8 mouse cellular contexts compared by ENCODE assay signal in the genomic region with DNA sequence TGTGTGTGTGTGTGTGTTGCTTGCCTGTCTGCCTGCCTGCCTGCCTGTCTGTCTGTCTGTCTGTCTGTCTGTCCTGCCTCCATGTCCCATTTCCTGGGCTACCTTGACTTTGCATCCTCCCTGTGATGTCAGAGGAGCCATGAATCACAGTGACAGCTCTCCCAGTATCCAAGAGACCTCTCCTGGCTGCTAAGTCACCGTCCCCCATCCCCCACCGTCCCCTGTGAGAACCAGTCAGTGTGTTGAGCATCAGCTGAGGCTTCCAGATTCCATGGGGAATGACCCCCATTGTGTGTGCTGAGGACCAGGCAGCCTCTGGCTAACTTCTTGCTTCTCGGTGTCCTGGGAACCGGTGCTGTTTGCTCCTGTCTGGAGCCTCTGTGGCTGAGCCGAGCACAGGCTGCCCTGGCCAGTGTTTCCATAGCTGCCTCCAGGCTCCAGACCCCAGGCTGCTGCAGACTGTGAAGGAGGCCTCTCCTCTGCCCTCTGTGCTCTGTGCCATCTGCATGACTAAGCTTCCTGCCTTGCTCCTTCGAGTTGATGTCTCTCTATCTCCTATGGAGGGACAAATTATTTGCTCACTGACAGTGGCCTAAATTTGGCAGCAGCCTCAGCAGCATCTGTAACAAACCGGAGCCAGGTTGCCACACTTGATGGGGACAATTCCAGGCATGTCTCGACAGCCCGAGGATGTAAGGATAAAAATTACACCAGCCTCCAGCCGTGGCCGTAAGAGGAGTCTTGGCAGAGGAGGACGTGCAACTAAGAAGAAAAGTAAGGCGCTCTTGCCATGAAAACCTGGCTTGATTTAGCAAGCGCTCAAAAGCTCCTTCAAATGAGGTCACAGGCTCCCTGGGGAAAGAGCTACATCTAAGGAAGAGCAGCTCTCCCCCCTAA.
DNase-seq lines count a peak whose midpoint lies in the region; ATAC-seq and TF ChIP-seq lines count a peak whose summit lies in the region.

No protein-coding gene starts in this region.

- no peaks in the 10 kb centered on the region for H3K36me3 ChIP-seq in heart, adult 2 months (ENCODE audit: control insufficient read depth, insufficient read depth, low read length)
- H3K36me3 ChIP-seq in limb, embryonic 10.5 days, result no peaks in the 10 kb centered on the region

- DNase-seq in adrenal gland, postnatal 10 days, result peak; percentile 34
- DNase-seq in adrenal gland, postnatal 14 days, result no peak
- peak; percentile 47 for DNase-seq in 3134 (ENCODE audit: extremely low read depth, insufficient read length, low spot score)
- DNase-seq in heart, adult 2 months, result peak; percentile 51 to 53
- no peak for DNase-seq in limb, embryonic 10.5 days (ENCODE audit: low spot score)
- DNase-seq in spleen, adult 12 weeks (ENCODE audit: low spot score), result no peak
- no peak for DNase-seq in natural killer cell, adult 2 months (ENCODE audit: low spot score in 2 of 2)

- TF ChIP-seq POLR2A in heart, adult 2 months (IDR thresholded peaks at IDR 0.05; ENCODE audit: insufficient read depth, low read depth, low read length), result no peak

- no peaks in the 10 kb centered on the region for H3K9me3 ChIP-seq in limb, embryonic 10.5 days (replicated peaks)

- intact Hi-C loops in heart, adult 2 months (cut with DNase I), result no loop called here

- no peak for TF ChIP-seq EP300 in heart, adult 2 months (IDR thresholded peaks at IDR 0.05; ENCODE audit: insufficient read depth, low read depth, low read length)

- TF ChIP-seq CTCF in heart, adult 2 months (IDR thresholded peaks at IDR 0.05), result no peak

- no peak for ATAC-seq in megakaryocyte, adult 5-6 weeks (ENCODE audit: poor library complexity, severe bottlenecking)

- 39% methylated on average over 14 of the region's 14 CpGs for WGBS in heart, adult 2 months
- 60% methylated on average over 14 of the region's 14 CpGs for WGBS in limb, embryonic 10.5 days

- peaks cover 7% of the 10 kb centered on the region for H3K4me1 ChIP-seq in heart, adult 2 months (ENCODE audit: control insufficient read depth, insufficient read depth, low read length)
- peaks cover 59% of the 10 kb centered on the region for H3K4me1 ChIP-seq in limb, embryonic 10.5 days

- no peaks in the 10 kb centered on the region for H3K79me2 ChIP-seq in heart, adult 2 months (replicated peaks; ENCODE audit: control insufficient read depth, insufficient read depth, low read length)

- no peaks in the 10 kb centered on the region for H3K27me3 ChIP-seq in heart, adult 2 months (ENCODE audit: control insufficient read depth, insufficient read depth, low read length)
- no peaks in the 10 kb centered on the region for H3K27me3 ChIP-seq in limb, embryonic 10.5 days (ENCODE audit: low read depth, poor library complexity, severe bottlenecking)

- H3K4me3 ChIP-seq in heart, adult 2 months, result no peak overlapping the region
- H3K4me3 ChIP-seq in limb, embryonic 10.5 days, result no peak overlapping the region

- H3K9ac ChIP-seq in heart, adult 2 months (ENCODE audit: low read depth, low read length), result no peak overlapping the region

- no peak overlapping the region; the same call in 1 of the 2 replicates for H3K27ac ChIP-seq in heart, adult 2 months
- H3K27ac ChIP-seq in limb, embryonic 10.5 days, result peak overlapping the region; percentile 42

Comparison
In these comparisons a context has a peak if more than half of its experiments do, and no peak if none do; other contexts are left out.
1. DNase-seq: peak in adrenal gland, postnatal 10 days (single experiment), 3134 (single experiment) and heart, adult 2 months (2 of 2); none in adrenal gland, postnatal 14 days (single experiment), limb, embryonic 10.5 days (single experiment), spleen, adult 12 weeks (single experiment) and natural killer cell, adult 2 months (0 of 2).